Comparison of ENCODE assay signal across 36 mouse cellular contexts in genomic region chr1:174426180-174426986, GRCm38 (mm10). TPM values are rescaled to one million over a fixed set of nuclear protein-coding genes. Genes with fewer than 3 reads are reported as not detected.
DNase-seq lines count a peak whose midpoint lies in the region; ATAC-seq and TF ChIP-seq lines count a peak whose summit lies in the region.
"Had no signal": no experiment of that assay in that cellular context is flagged by ENCODE, and none has a peak within 500 bp of the region (broad histone marks: within the 10 kb centered on the region; RNA-seq: fewer than 3 reads in every experiment).

No protein-coding gene starts in this region.

- H3K4me1 ChIP-seq in MEL (ENCODE audit: control insufficient read depth in 1 of 2, insufficient read depth in 2 of 2, low read length in 2 of 2), result peaks cover 15 to 18% of the 10 kb centered on the region in 2 experiments
- peaks cover 2% of the 10 kb centered on the region; the same call in 1 of the 2 replicates for H3K4me1 ChIP-seq in liver, embryonic 16.5 days (ENCODE audit: control insufficient read depth, low read depth, low read length)
- no peaks in the 10 kb centered on the region for H3K4me1 ChIP-seq in intestine, embryonic 15.5 days (replicated peaks)
- H3K4me1 ChIP-seq in midbrain, embryonic 13.5 days (replicated peaks), result no peaks in the 10 kb centered on the region
- H3K4me1 ChIP-seq: embryonic facial prominence, embryonic 15.5 days; forebrain, embryonic 10.5 days; heart, embryonic 10.5 days; limb, embryonic 13.5 days had no signal

- H3K9me3 ChIP-seq in MEL (replicated peaks; ENCODE audit: insufficient read depth, low read length), result no peaks in the 10 kb centered on the region
- no peaks in the 10 kb centered on the region for H3K9me3 ChIP-seq in liver, embryonic 16.5 days (replicated peaks; ENCODE audit: control insufficient read depth, low read length)
- H3K9me3 ChIP-seq in intestine, embryonic 15.5 days, result no peaks in the 10 kb centered on the region
- no peaks in the 10 kb centered on the region for H3K9me3 ChIP-seq in midbrain, embryonic 13.5 days
- H3K9me3 ChIP-seq: embryonic facial prominence, embryonic 15.5 days; forebrain, embryonic 10.5 days; heart, embryonic 10.5 days; limb, embryonic 13.5 days had no signal

- no peaks in the 10 kb centered on the region for H3K27me3 ChIP-seq in MEL (ENCODE audit: control insufficient read depth in 1 of 2, insufficient read depth in 2 of 2, low read length in 2 of 2)
- no peaks in the 10 kb centered on the region for H3K27me3 ChIP-seq in liver, embryonic 16.5 days (ENCODE audit: control insufficient read depth, insufficient read depth, low read depth, low read length)
- H3K27me3 ChIP-seq in intestine, embryonic 15.5 days (replicated peaks), result no peaks in the 10 kb centered on the region
- H3K27me3 ChIP-seq in midbrain, embryonic 13.5 days, result no peaks in the 10 kb centered on the region
- H3K27me3 ChIP-seq: embryonic facial prominence, embryonic 15.5 days; limb, embryonic 13.5 days; Patski had no signal

- no peak overlapping the region for H3K4me2 ChIP-seq in liver, embryonic 16.5 days (ENCODE audit: low read depth, low read length)
- no peak overlapping the region for H3K4me2 ChIP-seq in intestine, embryonic 15.5 days (replicated peaks)
- H3K4me2 ChIP-seq in midbrain, embryonic 13.5 days (replicated peaks), result no peak overlapping the region
- H3K4me2 ChIP-seq: embryonic facial prominence, embryonic 15.5 days; limb, embryonic 13.5 days; lung, embryonic 14.5 days; midbrain, embryonic 11.5 days had no signal

- no peak overlapping the region for H3K4me3 ChIP-seq in MEL (ENCODE audit: control insufficient read depth in 1 of 2, insufficient read depth in 1 of 2, low read depth in 2 of 2, low read length in 2 of 2)
- H3K4me3 ChIP-seq in liver, embryonic 16.5 days (ENCODE audit: low read depth, low read length), result no peak overlapping the region
- no peak overlapping the region for H3K4me3 ChIP-seq in intestine, embryonic 15.5 days (replicated peaks)
- H3K4me3 ChIP-seq in midbrain, embryonic 13.5 days (replicated peaks), result no peak overlapping the region
- H3K4me3 ChIP-seq: embryonic facial prominence, embryonic 15.5 days; forebrain, embryonic 10.5 days; gastrocnemius, adult 2 months; heart, embryonic 10.5 days; limb, embryonic 13.5 days had no signal

- peak; percentile 81 to 95 for TF ChIP-seq EP300 in MEL (IDR thresholded peaks at IDR 0.05; ENCODE audit: low read depth in 1 of 2, low read length in 2 of 2)

- DNase-seq in MEL (ENCODE audit: low read depth, low spot score) (peak; percentile 66), ZHBTc4 (ENCODE audit: low read depth, low spot score) (peak; percentile 62), liver (peak; percentile 21)
- no peak for DNase-seq in heart, adult 9 months (ENCODE audit: low spot score in 2 of 2)
- DNase-seq: adrenal gland, adult 8-10 months; cerebellum, adult 2 months; cerebellum, postnatal 36 days; gastrocnemius, adult 2 months; heart, postnatal 4 days; kidney, adult 11 months; kidney, postnatal 4 days; layer of hippocampus, adult 9-11 months; lung, embryonic 14.5 days; lung, postnatal 36 days had no signal

- TF ChIP-seq CTCF in MEL (IDR thresholded peaks at IDR 0.05 in 2 of 3, conservative IDR thresholded peaks at IDR 0.05 in 1 of 3; ENCODE audit: control insufficient read depth in 1 of 3, insufficient read depth in 1 of 3, low read depth in 2 of 3, low read length in 3 of 3, poor library complexity in 1 of 3, severe bottlenecking in 1 of 3), result no peak

- WGBS in liver, embryonic 16.5 days (ENCODE audit: insufficient replicate concordance), result 14% methylated on average over 3 of the region's 3 CpGs
- 55% methylated on average over 3 of the region's 3 CpGs for WGBS in intestine, embryonic 15.5 days
- 64% methylated on average over 3 of the region's 3 CpGs for WGBS in midbrain, embryonic 13.5 days

- H3K9ac ChIP-seq in MEL (ENCODE audit: control insufficient read depth, low read depth, low read length, poor library complexity, severe bottlenecking), result no peak overlapping the region
- no peak overlapping the region for H3K9ac ChIP-seq in liver, embryonic 16.5 days (ENCODE audit: low read depth, low read length)
- H3K9ac ChIP-seq in intestine, embryonic 15.5 days, result no peak overlapping the region
- H3K9ac ChIP-seq in midbrain, embryonic 13.5 days (replicated peaks), result no peak overlapping the region
- H3K9ac ChIP-seq: embryonic facial prominence, embryonic 15.5 days; limb, embryonic 13.5 days; lung, embryonic 14.5 days had no signal

- peak overlapping the region; percentile 39; the same call in 1 of the 2 replicates for H3K27ac ChIP-seq in MEL (ENCODE audit: control insufficient read depth, low read depth, low read length)
- no peak overlapping the region; the same call in 1 of the 2 replicates for H3K27ac ChIP-seq in liver, embryonic 16.5 days (ENCODE audit: low read length)
- H3K27ac ChIP-seq in intestine, embryonic 15.5 days, result no peak overlapping the region
- no peak overlapping the region for H3K27ac ChIP-seq in midbrain, embryonic 13.5 days
- H3K27ac ChIP-seq: embryonic facial prominence, embryonic 15.5 days; forebrain, embryonic 10.5 days; gastrocnemius, adult 2 months; heart, embryonic 10.5 days; limb, embryonic 13.5 days had no signal

- H3K36me3 ChIP-seq in MEL (ENCODE audit: control insufficient read depth in 1 of 2, insufficient read depth in 2 of 2, low read length in 2 of 2), result peaks cover 0 to 23% of the 10 kb centered on the region in 2 experiments; a peak in 2 of 4 replicates
- no peaks in the 10 kb centered on the region for H3K36me3 ChIP-seq in liver, embryonic 16.5 days (ENCODE audit: control insufficient read depth, insufficient read depth)
- no peaks in the 10 kb centered on the region for H3K36me3 ChIP-seq in intestine, embryonic 15.5 days
- H3K36me3 ChIP-seq in midbrain, embryonic 13.5 days, result no peaks in the 10 kb centered on the region
- H3K36me3 ChIP-seq: embryonic facial prominence, embryonic 15.5 days; forebrain, embryonic 10.5 days; heart, embryonic 10.5 days; limb, embryonic 13.5 days had no signal

- peak; percentile 85 for ATAC-seq in liver, embryonic 16.5 days (ENCODE audit: low read depth)
- no peak; the same call in 1 of the 2 replicates for ATAC-seq in intestine, embryonic 15.5 days
- ATAC-seq in frontal cortex, adult (ENCODE audit: low TSS enrichment), result no peak
- ATAC-seq in midbrain, embryonic 13.5 days, result no peak
- ATAC-seq: activated CD4-positive, CD25-positive, alpha-beta regulatory T cell, adult 4 months; forebrain, embryonic 16.5 days; hindbrain, embryonic 16.5 days; Patski had no signal

- no peak for TF ChIP-seq RAD21 in MEL (IDR thresholded peaks at IDR 0.05; ENCODE audit: low read depth, low read length)

- no peak for TF ChIP-seq POLR2A in MEL (IDR thresholded peaks at IDR 0.05; ENCODE audit: control insufficient read depth in 1 of 2, insufficient read depth in 1 of 2, low read depth in 1 of 2, low read length in 2 of 2, poor library complexity in 1 of 2)

- no peaks in the 10 kb centered on the region for H3K79me2 ChIP-seq in MEL (ENCODE audit: control insufficient read depth, insufficient read depth, low read length, poor library complexity)

TF ChIP-seq in MEL, 35 proteins besides CTCF, POLR2A, EP300 and RAD21:
- TF ChIP-seq TCF12 (IDR thresholded peaks at IDR 0.05; ENCODE audit: low read depth, low read length) (peak; percentile 89), MYB (IDR thresholded peaks at IDR 0.05; ENCODE audit: low read depth, low read length) (peak; percentile 66), RCOR1 (IDR thresholded peaks at IDR 0.05; ENCODE audit: low read depth, low read length) (peak; percentile 87), TAL1 (IDR thresholded peaks at IDR 0.05; ENCODE audit: low read length) (peak; percentile 57), JUND (IDR thresholded peaks at IDR 0.05; ENCODE audit: low read depth, low read length) (peak; percentile 67; the same call in 1 of the 2 replicates), E2F4 (IDR thresholded peaks at IDR 0.05; ENCODE audit: borderline replicate concordance, low read depth, low read length) (no peak), ZC3H11A (IDR thresholded peaks at IDR 0.05; ENCODE audit: low read depth, low read length) (no peak), GATA1 (IDR thresholded peaks at IDR 0.05; ENCODE audit: low read depth, low read length) (peak; percentile 85), ETS1 (IDR thresholded peaks at IDR 0.05; ENCODE audit: low read depth, low read length) (peak; percentile 54), SMC3 (IDR thresholded peaks at IDR 0.05; ENCODE audit: low read depth, low read length) (no peak)

RNA-seq across cellular contexts. Expression of gene Olfr414, which starts 2.5 kb away (rescaled TPM):
- total RNA-seq in MEL (2012; rRNA removed), result 0.23 TPM in 1 of 2 replicates, not detected in the other
- under 1 TPM in 1 of 2 experiments, not detected in 1; 0.11 TPM for polyA plus RNA-seq in MEL (2012; ENCODE audit: insufficient read depth in 1 of 2, insufficient read length in 2 of 2, low read depth in 1 of 2, low replicate concordance in 2 of 2, missing spikeins in 1 of 2)
- polyA plus RNA-seq in liver, embryonic 16.5 days (2015; fragmentation: Nextera tagmentation; extraction: Ambion mirVana), result not detected in 2 replicates
- polyA plus RNA-seq in intestine, embryonic 15.5 days (2015; fragmentation: Nextera tagmentation; extraction: Ambion mirVana), result not detected in 2 replicates
- polyA plus RNA-seq in midbrain, embryonic 13.5 days (2015; fragmentation: Nextera tagmentation; extraction: Ambion mirVana), result not detected in 2 replicates
- total RNA-seq: adrenal gland, adult 8-10 months; gastrocnemius, adult 2 months; gastrocnemius, postnatal 4 days; heart, postnatal 4 days; left cerebral cortex, adult 18-20 months; left cerebral cortex, postnatal 25 days; monocyte, adult 5-6 weeks; neutrophil, adult 5-6 weeks had no signal
- polyA plus RNA-seq: activated CD4-positive, CD25-positive, alpha-beta regulatory T cell, adult 4 months; C2C12; cerebellum, adult 2 months; forebrain, embryonic 10.5 days; forebrain, embryonic 16.5 days; heart, embryonic 10.5 days; heart, embryonic 16.5 days; hindbrain, embryonic 16.5 days; kidney, embryonic 16.5 days; limb, embryonic 13.5 days; lung, embryonic 14.5 days; midbrain, embryonic 11.5 days; Patski had no signal

RNA-seq across cellular contexts. Expression of gene Olfr220, which starts 15.5 kb away (rescaled TPM):
- not detected in 2 replicates for total RNA-seq in MEL (2012; rRNA removed)
- not detected for polyA plus RNA-seq in MEL (2012; ENCODE audit: insufficient read depth in 1 of 2, insufficient read length in 2 of 2, low read depth in 1 of 2, low replicate concordance in 2 of 2, missing spikeins in 1 of 2)
- polyA plus RNA-seq in liver, embryonic 16.5 days (2015; fragmentation: Nextera tagmentation; extraction: Ambion mirVana), result not detected in 2 replicates
- polyA plus RNA-seq in intestine, embryonic 15.5 days (2015; fragmentation: Nextera tagmentation; extraction: Ambion mirVana), result not detected in 2 replicates
- polyA plus RNA-seq in midbrain, embryonic 13.5 days (2015; fragmentation: Nextera tagmentation; extraction: Ambion mirVana), result not detected in 2 replicates
- total RNA-seq: adrenal gland, adult 8-10 months; gastrocnemius, adult 2 months; gastrocnemius, postnatal 4 days; heart, postnatal 4 days; left cerebral cortex, adult 18-20 months; left cerebral cortex, postnatal 25 days; monocyte, adult 5-6 weeks had no signal
- polyA plus RNA-seq: C2C12; cerebellum, adult 2 months; forebrain, embryonic 10.5 days; forebrain, embryonic 16.5 days; heart, embryonic 10.5 days; heart, embryonic 16.5 days; hindbrain, embryonic 16.5 days; kidney, embryonic 16.5 days; limb, embryonic 13.5 days; lung, embryonic 14.5 days; midbrain, embryonic 11.5 days; Patski; stomach, embryonic 16.5 days had no signal

RNA-seq across cellular contexts. Expression of gene Olfr248, which starts 35.5 kb away (rescaled TPM):
- not detected in 2 replicates for total RNA-seq in MEL (2012; rRNA removed)
- not detected for polyA plus RNA-seq in MEL (2012; ENCODE audit: insufficient read depth in 1 of 2, insufficient read length in 2 of 2, low read depth in 1 of 2, low replicate concordance in 2 of 2, missing spikeins in 1 of 2)
- polyA plus RNA-seq in liver, embryonic 16.5 days (2015; fragmentation: Nextera tagmentation; extraction: Ambion mirVana), result not detected in 2 replicates
- polyA plus RNA-seq in intestine, embryonic 15.5 days (2015; fragmentation: Nextera tagmentation; extraction: Ambion mirVana), result not detected in 2 replicates
- polyA plus RNA-seq in midbrain, embryonic 13.5 days (2015; fragmentation: Nextera tagmentation; extraction: Ambion mirVana), result not detected in 2 replicates
- total RNA-seq: adrenal gland, adult 8-10 months; gastrocnemius, adult 2 months; gastrocnemius, postnatal 4 days; heart, postnatal 4 days; left cerebral cortex, adult 18-20 months; left cerebral cortex, postnatal 25 days; monocyte, adult 5-6 weeks; neutrophil, adult 5-6 weeks had no signal
- polyA plus RNA-seq: activated CD4-positive, CD25-positive, alpha-beta regulatory T cell, adult 4 months; C2C12; cerebellum, adult 2 months; embryonic facial prominence, embryonic 15.5 days; forebrain, embryonic 10.5 days; forebrain, embryonic 16.5 days; heart, embryonic 10.5 days; heart, embryonic 16.5 days; hindbrain, embryonic 16.5 days; kidney, embryonic 16.5 days; limb, embryonic 13.5 days; lung, embryonic 14.5 days; midbrain, embryonic 11.5 days; Patski; stomach, embryonic 16.5 days had no signal

Comparison
In these comparisons a context has a peak if more than half of its experiments do, and no peak if none do; other contexts are left out.
1. DNase-seq: peak in MEL (single experiment), ZHBTc4 (single experiment) and liver (single experiment); none in heart, adult 9 months (0 of 2).